Mouse (Mus musculus) limb, embryonic 11.5 days (tissue): ENCODE results near the gene Cct3. TPM values are rescaled to one million over a fixed set of nuclear protein-coding genes. Genes with fewer than 3 reads are reported as not detected.

ENCODE experiments used
- ATAC-seq: fragments of 200-750 bp; cut with Nextera tagmentation; 2 replicates; pipeline ENCODE4 v1.8.0; 2017; ENCODE audit warnings: low read depth; ENCODE audit not compliant: insufficient number of reproducible peaks, low FRiP score, low TSS enrichment
- DNase-seq: peaks from one replicate; pipeline ENCODE4 v3.0.0-alpha.2; 2015; ENCODE audit warnings: low spot score
- H3K27ac ChIP-seq: fragments of 300-500 bp; sonication (generic); replicated peaks from 2 replicates; pipeline ENCODE4 v1.5.1; 2014; ENCODE audit warnings: low read depth, mild to moderate bottlenecking, low read length
- H3K27me3 ChIP-seq: fragments of 300-500 bp; sonication (generic); 2 replicates; pipeline ENCODE4 v1.6.1; 2014; ENCODE audit warnings: mild to moderate bottlenecking, low read length, mixed read lengths; ENCODE audit not compliant: control insufficient read depth, insufficient read depth
- H3K36me3 ChIP-seq: fragments of 300-500 bp; sonication (generic); 2 replicates; pipeline ENCODE4 v1.6.1; 2014; ENCODE audit warnings: mild to moderate bottlenecking, low read length, moderate library complexity, mixed read lengths; ENCODE audit not compliant: control insufficient read depth, insufficient read depth
- H3K4me1 ChIP-seq: fragments of 300-500 bp; sonication (generic); 2 replicates; pipeline ENCODE4 v1.6.1; 2014; ENCODE audit warnings: low read length, mixed read lengths; ENCODE audit not compliant: control insufficient read depth, insufficient read depth
- H3K4me2 ChIP-seq: fragments of 300-500 bp; sonication (generic); 2 replicates; pipeline ENCODE4 v1.6.1; 2014; ENCODE audit warnings: low read depth, mild to moderate bottlenecking, moderate library complexity; ENCODE audit not compliant: severe bottlenecking
- H3K4me3 ChIP-seq: fragments of 300-500 bp; sonication (generic); 2 replicates; pipeline ENCODE4 v1.5.1; 2014; ENCODE audit warnings: low read depth, low read length
- H3K9ac ChIP-seq: fragments of 300-500 bp; sonication (generic); 2 replicates; pipeline ENCODE4 v1.6.1; 2014; ENCODE audit warnings: mild to moderate bottlenecking, low read length
- H3K9me3 ChIP-seq: fragments of 300-500 bp; sonication (generic); 2 replicates; pipeline ENCODE4 v1.6.1; 2016; ENCODE audit warnings: low read length; ENCODE audit not compliant: control insufficient read depth
- WGBS: fragments of 180-500 bp; shearing (Covaris S2); extraction: QIAGEN DNeasy Blood & Tissue Kit; methylation state at CpG from one replicate; pipeline ENCODE4 v1.1.7; 2014; 5-methylcytosine and 5-hydroxymethylcytosine counted together
- polyA plus RNA-seq: library from polyadenylated mRNA; unstranded; fragments of >200 nt; fragmentation: Nextera tagmentation; extraction: Ambion mirVana; gene quantifications from 2 replicates; pipeline ENCODE4 v1.2.1, GENCODE M21; 2014

Cct3 gene
- 764 and 785 TPM in 2 replicates for polyA plus RNA-seq

DNA sequence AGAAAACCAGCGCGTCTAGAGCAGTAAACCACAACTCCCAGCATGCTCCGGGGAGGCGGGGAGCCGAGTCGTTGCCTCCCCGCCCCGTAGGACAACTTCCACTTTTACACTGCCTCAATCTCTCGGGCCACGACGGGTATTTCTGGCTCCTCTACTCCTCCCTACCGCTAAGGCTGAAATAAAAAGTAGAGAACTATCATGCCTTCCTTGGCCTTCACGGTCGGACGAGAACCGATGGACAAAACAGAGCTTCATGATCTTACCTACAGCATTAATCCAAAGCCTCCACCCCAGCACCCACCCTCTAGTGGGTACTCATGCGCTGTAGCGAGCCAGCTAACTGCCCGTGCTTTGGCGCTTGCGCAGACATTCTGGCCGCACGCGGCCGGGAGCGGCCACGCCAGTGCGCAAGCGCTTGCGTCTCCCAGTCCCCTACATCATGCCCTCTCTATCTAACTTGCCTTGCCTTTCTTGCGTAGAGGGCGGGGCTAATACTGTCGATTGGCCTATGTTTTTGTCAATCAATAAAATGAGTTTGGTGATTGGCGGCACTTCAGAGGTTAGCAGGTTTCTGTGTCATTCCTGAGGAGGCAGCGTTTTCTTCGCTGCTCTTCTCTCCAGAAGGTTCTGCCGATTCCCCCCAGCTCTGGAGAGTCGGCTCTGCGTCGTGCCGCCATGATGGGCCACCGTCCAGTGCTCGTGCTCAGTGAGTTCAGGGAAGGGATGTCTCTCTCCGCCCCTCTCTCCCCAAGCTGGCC lies at the start of gene Cct3, which contains the start of gene Tsacc:
Cct3 (plus strand) TSS at position 556 of the 758 bp plus-strand sequence.
Tsacc (minus strand) TSS at position 439 of the 758 bp plus-strand sequence.
- H3K36me3 ChIP-seq, result peaks cover 15% of the 10 kb centered on the region; the same call in 1 of the 2 replicates
- no peaks in the 10 kb centered on the region for H3K27me3 ChIP-seq
- H3K4me3 ChIP-seq, result peak within 1 kb of the TSS; percentile 66
- H3K4me1 ChIP-seq, result peaks cover 7% of the 10 kb centered on the region; the same call in 1 of the 2 replicates
- WGBS, result under 1% methylated on average over 44 of the region's 44 CpGs
- H3K27ac ChIP-seq, result peak within 1 kb of the TSS; percentile 76
- peak; percentile 93 for DNase-seq
- H3K9me3 ChIP-seq, result no peaks in the 10 kb centered on the region
- peak; percentile 97 for ATAC-seq
- H3K9ac ChIP-seq, result peak within 1 kb of the TSS; percentile 74
- H3K4me2 ChIP-seq, result peak within 1 kb of the TSS; percentile 72

- H3K4me3 ChIP-seq, result no peak overlapping the region
- H3K4me2 ChIP-seq, result no peak overlapping the region
- H3K9me3 ChIP-seq, result no peaks in the 10 kb centered on the region
- no peaks in the 10 kb centered on the region for H3K36me3 ChIP-seq
- peaks cover 17% of the 10 kb centered on the region for H3K27me3 ChIP-seq
- ATAC-seq (no peak), DNase-seq (no peak)
- H3K9ac ChIP-seq, result no peak overlapping the region
- WGBS, result 36% methylated on average over 9 of the region's 9 CpGs
- H3K27ac ChIP-seq, result no peak overlapping the region
- no peaks in the 10 kb centered on the region for H3K4me1 ChIP-seq
Measured at GRCm38 (mm10) chr3:88247666-88248065, 49.2 kb upstream of the Cct3 start.

DNA sequence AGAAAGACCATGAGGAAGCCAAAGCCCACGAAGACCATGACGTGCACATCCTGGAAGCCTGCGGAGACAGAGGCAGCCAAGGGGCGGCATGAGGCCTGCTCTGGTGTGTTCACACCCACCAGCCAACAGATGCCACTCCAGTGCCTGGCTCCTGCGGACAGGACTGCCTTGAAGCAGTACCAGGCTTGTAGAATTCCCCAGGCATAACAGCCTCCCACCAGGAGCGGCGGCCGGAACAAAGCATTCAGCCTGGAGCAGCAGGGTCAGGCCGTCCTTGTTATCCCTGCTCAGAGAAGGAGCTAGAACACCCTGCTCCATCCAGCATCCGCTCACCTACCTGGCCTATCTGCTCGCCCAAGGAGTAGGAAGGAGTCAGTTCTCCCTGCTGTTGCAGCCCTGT lies 48.5 kb upstream of the Cct3 start:
- Histone ChIP-seq H3K36me3 (no peaks in the 10 kb centered on the region), H3K27ac (no peak overlapping the region), H3K4me1 (no peaks in the 10 kb centered on the region), H3K9ac (no peak overlapping the region), H3K27me3 (peaks cover 13% of the 10 kb centered on the region), H3K9me3 (no peaks in the 10 kb centered on the region), H3K4me2 (no peak overlapping the region), H3K4me3 (no peak overlapping the region)
- DNase-seq (no peak), ATAC-seq (no peak)
- 87% methylated on average over 11 of the region's 11 CpGs for WGBS

- Histone ChIP-seq H3K4me2 (no peak overlapping the region), H3K27me3 (peaks cover 24% of the 10 kb centered on the region), H3K9me3 (no peaks in the 10 kb centered on the region), H3K9ac (no peak overlapping the region), H3K4me1 (peaks cover 5% of the 10 kb centered on the region; the same call in 1 of the 2 replicates), H3K36me3 (no peaks in the 10 kb centered on the region), H3K4me3 (no peak overlapping the region), H3K27ac (no peak overlapping the region)
- no peak for DNase-seq
- 44% methylated on average over 6 of the region's 6 CpGs for WGBS
- ATAC-seq, result no peak
Measured at GRCm38 (mm10) chr3:88252739-88253138, 44.2 kb upstream of the Cct3 start.

- DNase-seq, result peak; percentile 60
- Histone ChIP-seq H3K4me3 (peak within 1 kb of the TSS; percentile 27), H3K27me3 (peaks cover 24% of the 10 kb centered on the region)
Measured at GRCm38 (mm10) chr3:88254268-88254926, 42.5 kb upstream of the Cct3 start, which contains the start of gene Rhbg. TSS of gene Rhbg (minus strand) at chr3:88254709.

GRCm38 (mm10) chr3:88255950-88256349 lies 41.0 kb upstream of the Cct3 start:
- H3K9ac ChIP-seq, result no peak overlapping the region
- H3K27me3 ChIP-seq, result peaks cover 24% of the 10 kb centered on the region
- 28% methylated on average over 6 of the region's 6 CpGs for WGBS
- DNase-seq, result no peak
- peaks cover 5% of the 10 kb centered on the region; the same call in 1 of the 2 replicates for H3K4me1 ChIP-seq
- H3K36me3 ChIP-seq, result no peaks in the 10 kb centered on the region
- no peaks in the 10 kb centered on the region for H3K9me3 ChIP-seq
- H3K4me3 ChIP-seq, result no peak overlapping the region
- H3K4me2 ChIP-seq, result no peak overlapping the region
- no peak for ATAC-seq
- H3K27ac ChIP-seq, result no peak overlapping the region

More at GRCm38 (mm10) chr3:88254268-88254926, 42.5 kb upstream of the Cct3 start, which contains the start of gene Rhbg:
- Histone ChIP-seq H3K9me3 (no peaks in the 10 kb centered on the region), H3K9ac (peak within 1 kb of the TSS; percentile 30; the same call in 1 of the 2 replicates), H3K4me2 (peak within 1 kb of the TSS; percentile 77), H3K4me1 (peaks cover 5% of the 10 kb centered on the region; the same call in 1 of the 2 replicates), H3K27ac (no peak within 1 kb of the TSS), H3K36me3 (no peaks in the 10 kb centered on the region)
- ATAC-seq, result no peak
- WGBS, result 3% methylated on average over 34 of the region's 34 CpGs

- WGBS, result 62% methylated on average over 7 of the region's 7 CpGs
- ATAC-seq, result no peak
- H3K27ac ChIP-seq, result no peak overlapping the region
- H3K9ac ChIP-seq, result no peak overlapping the region
- H3K4me2 ChIP-seq, result no peak overlapping the region
- no peaks in the 10 kb centered on the region for H3K36me3 ChIP-seq
- no peak overlapping the region for H3K4me3 ChIP-seq
- H3K4me1 ChIP-seq, result peaks cover 5% of the 10 kb centered on the region; the same call in 1 of the 2 replicates
- H3K27me3 ChIP-seq, result peaks cover 24% of the 10 kb centered on the region
- DNase-seq, result no peak
- H3K9me3 ChIP-seq, result no peaks in the 10 kb centered on the region
Measured at GRCm38 (mm10) chr3:88256382-88256781, 40.5 kb upstream of the Cct3 start.

GRCm38 (mm10) chr3:88262346-88262745 lies 34.6 kb upstream of the Cct3 start:
- DNase-seq (no peak), ATAC-seq (no peak)
- no peaks in the 10 kb centered on the region for H3K27me3 ChIP-seq
- no peaks in the 10 kb centered on the region for H3K4me1 ChIP-seq
- 74% methylated on average over 3 of the region's 3 CpGs for WGBS
- H3K4me2 ChIP-seq, result no peak overlapping the region
- H3K27ac ChIP-seq, result no peak overlapping the region
- no peak overlapping the region for H3K9ac ChIP-seq
- H3K9me3 ChIP-seq, result no peaks in the 10 kb centered on the region
- no peak overlapping the region for H3K4me3 ChIP-seq
- H3K36me3 ChIP-seq, result no peaks in the 10 kb centered on the region
